ENCODE assay signal across 17 mouse cellular contexts in the genomic region with DNA sequence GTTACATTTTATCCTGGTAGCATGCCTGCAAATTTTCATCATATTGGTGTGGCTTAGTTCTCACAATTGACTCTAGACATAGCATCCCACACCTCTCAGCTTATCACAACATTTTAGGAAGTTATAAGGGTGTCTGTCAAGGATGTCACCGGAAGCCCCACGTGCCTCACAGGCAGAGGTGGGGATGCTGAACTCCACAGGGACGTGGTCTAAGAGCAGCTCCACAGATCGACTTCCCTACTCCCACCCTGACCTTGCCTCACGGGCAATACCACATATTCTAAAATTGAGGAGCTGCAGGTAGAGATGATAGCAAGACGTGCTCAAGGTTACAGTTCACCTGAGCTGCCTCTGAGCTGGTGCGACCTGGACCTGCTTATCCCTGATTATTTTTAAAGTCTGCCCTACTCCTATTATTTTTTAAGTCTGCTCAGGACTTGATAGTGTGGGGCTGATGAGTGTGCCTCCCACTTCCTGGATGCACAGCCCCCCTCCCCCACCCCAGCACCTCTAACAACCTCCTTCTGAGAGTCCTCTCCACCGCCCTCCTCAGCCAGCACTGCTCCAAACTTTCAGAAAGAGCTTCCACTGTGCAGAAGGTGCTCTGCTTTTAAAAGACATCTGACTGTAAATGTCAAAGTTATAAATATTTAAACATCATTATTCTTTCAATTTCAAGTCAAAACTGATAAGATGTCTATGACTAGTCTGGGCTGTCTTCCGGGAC.
DNase-seq lines count a peak whose midpoint lies in the region; ATAC-seq and TF ChIP-seq lines count a peak whose summit lies in the region.
"Had no signal": no experiment of that assay in that cellular context is flagged by ENCODE, and none has a peak within 500 bp of the region (broad histone marks: within the 10 kb centered on the region; RNA-seq: fewer than 3 reads in every experiment).

No protein-coding gene starts in this region.

- peak overlapping the region; percentile 73 for H3K9ac ChIP-seq in forebrain, embryonic 13.5 days
- peak overlapping the region; percentile 86 for H3K9ac ChIP-seq in hindbrain, embryonic 14.5 days
- H3K9ac ChIP-seq in midbrain, embryonic 15.5 days: peak overlapping the region; percentile 47
- H3K9ac ChIP-seq: limb, embryonic 15.5 days had no signal

- DNase-seq in embryonic facial prominence, embryonic 10.5 days (ENCODE audit: low spot score): no peak
- no peak for DNase-seq in hindbrain, embryonic 14.5 days (ENCODE audit: low spot score)
- DNase-seq in adrenal gland, adult 18-20 months (ENCODE audit: low spot score in 2 of 2): no peak
- DNase-seq in left cerebral cortex, postnatal 36 days (ENCODE audit: low spot score in 2 of 2): no peak
- no peak for DNase-seq in spleen, postnatal 14 days (ENCODE audit: low spot score in 2 of 2)
- DNase-seq in kidney, adult 2 months: no peak
- DNase-seq: adrenal gland, adult 8-10 months; cerebellum, adult 9-11 months; gastrocnemius, postnatal 10 days; heart, adult 2 months; lung, adult 18-20 months; lung, postnatal 4 days; thymus, postnatal 14 days had no signal

- peak overlapping the region; percentile 68 for H3K4me2 ChIP-seq in forebrain, embryonic 13.5 days
- H3K4me2 ChIP-seq in hindbrain, embryonic 14.5 days (replicated peaks): peak overlapping the region; percentile 73
- peak overlapping the region; percentile 73 for H3K4me2 ChIP-seq in midbrain, embryonic 15.5 days
- H3K4me2 ChIP-seq: limb, embryonic 15.5 days had no signal

- no peak for ATAC-seq in forebrain, embryonic 13.5 days
- ATAC-seq in hindbrain, embryonic 14.5 days (ENCODE audit: low FRiP score): no peak
- ATAC-seq in midbrain, embryonic 15.5 days (replicated peaks): no peak
- ATAC-seq: inflammation-experienced regulatory T-cells, adult 6 months had no signal

- H3K4me3 ChIP-seq in embryonic facial prominence, embryonic 10.5 days: peak overlapping the region; percentile 77
- H3K4me3 ChIP-seq in forebrain, embryonic 13.5 days: peak overlapping the region; percentile 73
- H3K4me3 ChIP-seq in hindbrain, embryonic 14.5 days (replicated peaks; ENCODE audit: low read length): peak overlapping the region; percentile 65
- peak overlapping the region; percentile 67 for H3K4me3 ChIP-seq in midbrain, embryonic 15.5 days
- no peak overlapping the region for H3K4me3 ChIP-seq in kidney, adult 2 months (ENCODE audit: insufficient read depth, low read depth, low read length)
- H3K4me3 ChIP-seq: heart, adult 2 months; limb, embryonic 15.5 days had no signal

- TF ChIP-seq POLR2A in kidney, adult 2 months (IDR thresholded peaks at IDR 0.05; ENCODE audit: low read depth, low read length): no peak

- peaks cover 81% of the 10 kb centered on the region for H3K4me1 ChIP-seq in embryonic facial prominence, embryonic 10.5 days
- H3K4me1 ChIP-seq in forebrain, embryonic 13.5 days: peaks cover 59% of the 10 kb centered on the region
- peaks cover 70% of the 10 kb centered on the region for H3K4me1 ChIP-seq in hindbrain, embryonic 14.5 days (replicated peaks; ENCODE audit: control insufficient read depth, insufficient read depth, low read length)
- H3K4me1 ChIP-seq in midbrain, embryonic 15.5 days: peaks cover 62% of the 10 kb centered on the region
- H3K4me1 ChIP-seq in kidney, adult 2 months (ENCODE audit: control insufficient read depth, insufficient read depth, low read length): no peaks in the 10 kb centered on the region

- no peak overlapping the region for H3K27ac ChIP-seq in embryonic facial prominence, embryonic 10.5 days (replicated peaks)
- H3K27ac ChIP-seq in forebrain, embryonic 13.5 days: no peak overlapping the region; the same call in 1 of the 2 replicates
- peak overlapping the region; percentile 92 for H3K27ac ChIP-seq in hindbrain, embryonic 14.5 days
- peak overlapping the region; percentile 84 for H3K27ac ChIP-seq in midbrain, embryonic 15.5 days
- no peak overlapping the region for H3K27ac ChIP-seq in kidney, adult 2 months (ENCODE audit: insufficient read depth, low read depth, low read length)
- H3K27ac ChIP-seq: heart, adult 2 months; limb, embryonic 15.5 days had no signal

- peaks cover 98% of the 10 kb centered on the region for H3K27me3 ChIP-seq in embryonic facial prominence, embryonic 10.5 days (replicated peaks; ENCODE audit: low read depth, poor library complexity, severe bottlenecking)
- peaks cover 75% of the 10 kb centered on the region for H3K27me3 ChIP-seq in forebrain, embryonic 13.5 days
- peaks cover 15% of the 10 kb centered on the region; the same call in 1 of the 2 replicates for H3K27me3 ChIP-seq in hindbrain, embryonic 14.5 days (ENCODE audit: control insufficient read depth, insufficient read depth, low read length)
- no peaks in the 10 kb centered on the region for H3K27me3 ChIP-seq in midbrain, embryonic 15.5 days (replicated peaks)
- H3K27me3 ChIP-seq in kidney, adult 2 months (replicated peaks; ENCODE audit: control insufficient read depth, insufficient read depth, low read length): peaks cover 2% of the 10 kb centered on the region; the same call in 1 of the 2 replicates

- 23% methylated on average over 9 of the region's 9 CpGs for WGBS in embryonic facial prominence, embryonic 10.5 days
- WGBS in forebrain, embryonic 13.5 days: 14% methylated on average over 9 of the region's 9 CpGs
- WGBS in hindbrain, embryonic 14.5 days: 20% methylated on average over 9 of the region's 9 CpGs
- WGBS in midbrain, embryonic 15.5 days: 6% methylated on average over 9 of the region's 9 CpGs
- 14% methylated on average over 9 of the region's 9 CpGs for WGBS in kidney, adult 2 months

- no peak for TF ChIP-seq CTCF in kidney, adult 2 months (conservative IDR thresholded peaks at IDR 0.05; ENCODE audit: insufficient read depth, insufficient read length, low read depth, low read length)

- H3K36me3 ChIP-seq in embryonic facial prominence, embryonic 10.5 days (replicated peaks): peaks cover 13% of the 10 kb centered on the region; the same call in 1 of the 2 replicates
- no peaks in the 10 kb centered on the region; the same call in 1 of the 2 replicates for H3K36me3 ChIP-seq in forebrain, embryonic 13.5 days (ENCODE audit: poor library complexity, severe bottlenecking)
- peaks cover 8% of the 10 kb centered on the region for H3K36me3 ChIP-seq in hindbrain, embryonic 14.5 days (replicated peaks; ENCODE audit: control insufficient read depth, insufficient read depth)
- H3K36me3 ChIP-seq in midbrain, embryonic 15.5 days (replicated peaks): 0 out of 2 replicates have a peak, but pooled peaks cover 3% of the 10 kb centered on the region
- H3K36me3 ChIP-seq in kidney, adult 2 months (ENCODE audit: control insufficient read depth, insufficient read depth, low read length): no peaks in the 10 kb centered on the region
- H3K36me3 ChIP-seq: limb, embryonic 15.5 days had no signal

- no peaks in the 10 kb centered on the region for H3K9me3 ChIP-seq in embryonic facial prominence, embryonic 10.5 days
- no peaks in the 10 kb centered on the region for H3K9me3 ChIP-seq in forebrain, embryonic 13.5 days (replicated peaks)
- H3K9me3 ChIP-seq in hindbrain, embryonic 14.5 days (ENCODE audit: control insufficient read depth, low read length): no peaks in the 10 kb centered on the region
- no peaks in the 10 kb centered on the region for H3K9me3 ChIP-seq in midbrain, embryonic 15.5 days
- H3K9me3 ChIP-seq: limb, embryonic 15.5 days had no signal

- intact Hi-C loops in left cerebral cortex, postnatal 36 days (cut with DNase I): loop anchor here (10.0 kb wide), 1 partner anchor 187 kb away; no protein-coding TSS in a partner anchor

Comparison
In these comparisons a context has a peak if more than half of its experiments do, and no peak if none do; other contexts are left out.
1. H3K27ac ChIP-seq: peak in hindbrain, embryonic 14.5 days (single experiment) and midbrain, embryonic 15.5 days (single experiment); none in embryonic facial prominence, embryonic 10.5 days (single experiment), forebrain, embryonic 13.5 days (single experiment) and kidney, adult 2 months (single experiment).
2. Peak in every context shown above with its lines, with median percentiles within 50 percentile points of each other: H3K4me2 ChIP-seq and H3K9ac ChIP-seq.